In the genomic region with DNA sequence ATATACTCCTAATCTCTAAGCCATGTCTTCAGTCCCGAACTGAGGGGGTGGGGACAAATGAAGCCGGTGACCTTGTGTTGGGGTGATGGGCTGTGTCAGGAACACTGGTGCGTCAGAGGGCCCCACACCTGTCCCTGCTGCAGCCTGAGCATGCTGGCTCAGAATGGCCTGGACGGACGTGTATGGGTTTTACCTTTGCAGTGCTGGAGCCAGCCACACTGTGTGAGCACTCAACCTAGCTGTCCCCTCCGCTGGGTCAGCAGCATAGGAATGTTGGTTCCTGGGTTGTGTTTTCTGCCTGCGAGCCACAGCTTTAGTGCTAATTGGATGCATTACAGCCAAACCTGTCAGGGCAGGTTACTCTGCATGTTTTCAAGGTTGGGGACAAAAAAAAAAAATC, we compare ENCODE assay signal across 7 mouse cellular contexts.
"Had no signal": no experiment of that assay in that cellular context is flagged by ENCODE, and none has a peak within 500 bp of the region (broad histone marks: within the 10 kb centered on the region; RNA-seq: fewer than 3 reads in every experiment).

No protein-coding gene starts in this region.

- ATAC-seq: liver, embryonic 12.5 days had no signal

- H3K4me2 ChIP-seq: limb, embryonic 15.5 days; liver, embryonic 12.5 days; lung, embryonic 14.5 days; midbrain, embryonic 12.5 days; neural tube, embryonic 12.5 days had no signal

- H3K4me3 ChIP-seq: limb, embryonic 15.5 days; liver, embryonic 12.5 days; midbrain, embryonic 12.5 days; myocyte; neural tube, embryonic 12.5 days had no signal

- H3K4me1 ChIP-seq: limb, embryonic 15.5 days; liver, embryonic 12.5 days; midbrain, embryonic 12.5 days; neural tube, embryonic 12.5 days had no signal

- H3K27me3 ChIP-seq: limb, embryonic 15.5 days; liver, embryonic 12.5 days; midbrain, embryonic 12.5 days; neural tube, embryonic 12.5 days had no signal

- DNase-seq: layer of hippocampus, adult 9-11 months had no signal

- H3K9me3 ChIP-seq: limb, embryonic 15.5 days; liver, embryonic 12.5 days; midbrain, embryonic 12.5 days; neural tube, embryonic 12.5 days had no signal

- H3K27ac ChIP-seq: limb, embryonic 15.5 days; liver, embryonic 12.5 days; midbrain, embryonic 12.5 days; neural tube, embryonic 12.5 days had no signal

- H3K9ac ChIP-seq: limb, embryonic 15.5 days; liver, embryonic 12.5 days; lung, embryonic 14.5 days; midbrain, embryonic 12.5 days; neural tube, embryonic 12.5 days had no signal
